Mouse (Mus musculus) fibroblast of lung, adult 2 months (primary cell): ENCODE measurements at regions not wholly inside any gene's neighbourhood (a gene's known extent, or its start where the extent isn't known, plus 50 kb on each side); places are given as distances from the start of the nearest gene placed in this dataset.

Experiments used
- DNase-seq: peaks from one replicate; pipeline ENCODE4 v3.0.0-alpha.2; 2011; ENCODE audit warnings: low read depth

DNA sequence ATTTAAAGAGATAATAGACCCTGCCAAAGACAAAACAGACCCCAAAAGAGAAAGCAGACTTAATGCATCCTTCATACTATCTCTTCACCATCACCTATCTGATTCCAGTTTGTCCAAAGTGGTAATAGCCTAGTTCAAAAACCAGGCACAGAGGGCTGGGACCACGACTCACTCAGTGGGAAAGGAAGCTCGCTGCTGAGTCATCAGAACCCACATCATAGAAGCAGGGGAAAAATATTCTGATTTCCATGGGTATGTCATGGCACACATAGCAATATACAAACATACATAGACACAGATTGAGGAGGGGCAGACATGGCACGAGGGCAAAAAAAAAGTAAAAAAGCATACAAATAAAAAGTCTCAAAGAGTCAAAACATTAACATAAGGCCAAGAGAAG is 53.7 kb upstream of the Ralgps2 start:
- DNase-seq = no peak

DNA sequence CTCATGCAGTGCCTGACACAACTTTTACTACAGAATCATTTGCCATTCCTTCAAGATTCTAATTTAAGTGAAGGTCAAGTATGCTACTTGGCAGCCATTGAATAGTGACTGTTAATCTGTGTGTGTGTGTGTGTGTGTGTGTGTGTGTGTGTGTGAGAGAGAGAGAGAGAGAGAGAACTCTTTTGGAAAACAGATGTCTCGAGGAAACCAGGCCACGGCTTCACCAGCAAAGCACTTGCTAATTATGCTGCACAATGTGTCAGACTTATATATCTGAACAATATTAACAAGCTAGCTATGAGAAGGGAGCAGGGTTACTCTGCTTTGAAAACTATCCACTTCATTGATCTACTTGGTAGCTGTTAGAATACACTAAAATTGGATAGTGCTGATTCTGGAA is 53.1 kb upstream of the Ralgps2 start:
- no peak for DNase-seq

DNA sequence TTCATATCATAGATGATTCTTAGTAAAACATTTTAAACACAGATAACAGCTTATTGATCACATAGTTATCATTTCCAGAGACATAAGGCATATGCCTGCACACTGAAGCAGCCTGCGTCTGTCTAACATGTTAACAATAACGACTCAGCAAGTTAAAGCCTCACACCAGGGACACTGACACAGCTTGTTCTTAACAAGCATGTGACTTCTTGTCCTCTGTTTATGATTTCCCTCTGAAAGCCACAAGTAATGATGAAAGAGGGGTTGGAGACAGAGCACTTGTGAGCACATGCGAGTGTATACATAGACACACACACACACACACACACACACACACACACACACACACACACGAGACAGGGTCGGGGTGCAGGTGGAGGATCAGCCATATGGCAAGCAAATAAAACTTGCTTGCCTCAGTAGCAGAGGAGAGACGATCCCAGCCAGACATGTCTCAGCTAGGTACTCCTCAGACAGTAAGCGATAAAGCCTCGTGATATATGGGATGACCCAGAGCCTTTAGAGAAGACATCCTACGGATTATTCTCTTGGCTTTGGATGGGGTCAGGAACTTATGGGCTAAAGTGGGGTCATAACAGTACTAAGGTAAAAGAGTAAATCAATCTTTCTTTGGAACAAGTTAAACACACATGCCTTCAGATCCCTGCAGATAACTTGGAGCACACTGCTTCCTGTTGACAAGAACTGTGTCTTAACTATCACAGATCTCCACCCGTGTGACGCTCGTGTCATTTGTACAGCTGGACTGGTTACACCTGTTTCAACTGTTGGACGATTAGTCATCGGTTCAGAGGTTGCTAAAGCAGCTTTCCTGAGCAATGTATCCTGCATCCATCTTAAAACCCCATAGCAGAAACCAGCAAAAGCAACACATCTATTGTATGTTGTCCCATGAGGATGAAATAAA is 51.4 kb upstream of the Ralgps2 start:
- DNase-seq = no peak

- no peak for DNase-seq
Measured at GRCm38 (mm10) chr1:156990112-156990511, 50.7 kb upstream of the Ralgps2 start.

DNA sequence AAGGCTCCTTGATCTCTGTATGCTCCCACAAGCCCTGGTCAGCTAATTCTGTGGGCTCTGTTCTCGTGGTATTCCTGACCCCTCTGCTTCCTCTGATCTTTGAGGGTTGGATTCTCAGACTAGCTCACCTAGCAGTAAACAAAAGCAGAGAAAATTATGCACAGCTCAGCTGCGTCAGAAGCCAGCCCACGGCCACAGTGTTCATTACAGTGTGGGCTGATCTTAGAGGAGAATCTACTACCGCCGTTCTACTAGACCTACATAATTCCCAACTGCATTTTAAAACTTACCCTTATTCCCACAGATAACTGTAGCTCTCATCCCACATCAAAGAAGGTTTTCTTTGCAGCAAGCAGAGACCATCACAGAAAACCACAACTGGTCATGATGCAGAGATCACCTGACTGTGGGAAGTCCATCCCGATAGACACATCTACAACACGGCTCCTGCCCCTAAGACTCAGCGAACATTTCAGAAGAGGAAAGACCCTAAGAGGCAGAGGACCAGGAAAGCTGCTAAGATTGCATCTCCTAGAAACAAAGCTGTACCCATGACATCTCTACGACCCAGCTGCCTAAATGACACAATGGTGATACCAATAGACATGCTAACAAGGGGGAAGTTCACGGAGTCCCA is 49.8 kb upstream of the Ralgps2 start:
- no peak for DNase-seq
